Mouse (Mus musculus): ENCODE data around the gene Hmgn2. TPM values are rescaled to one million over a fixed set of nuclear protein-coding genes. Genes with fewer than 3 reads are reported as not detected.

Gene Hmgn2
- polyA plus RNA-seq (2014; fragmentation: Nextera tagmentation; extraction: Ambion mirVana): 4,130 and 4,246 TPM in 2 replicates

DNA sequence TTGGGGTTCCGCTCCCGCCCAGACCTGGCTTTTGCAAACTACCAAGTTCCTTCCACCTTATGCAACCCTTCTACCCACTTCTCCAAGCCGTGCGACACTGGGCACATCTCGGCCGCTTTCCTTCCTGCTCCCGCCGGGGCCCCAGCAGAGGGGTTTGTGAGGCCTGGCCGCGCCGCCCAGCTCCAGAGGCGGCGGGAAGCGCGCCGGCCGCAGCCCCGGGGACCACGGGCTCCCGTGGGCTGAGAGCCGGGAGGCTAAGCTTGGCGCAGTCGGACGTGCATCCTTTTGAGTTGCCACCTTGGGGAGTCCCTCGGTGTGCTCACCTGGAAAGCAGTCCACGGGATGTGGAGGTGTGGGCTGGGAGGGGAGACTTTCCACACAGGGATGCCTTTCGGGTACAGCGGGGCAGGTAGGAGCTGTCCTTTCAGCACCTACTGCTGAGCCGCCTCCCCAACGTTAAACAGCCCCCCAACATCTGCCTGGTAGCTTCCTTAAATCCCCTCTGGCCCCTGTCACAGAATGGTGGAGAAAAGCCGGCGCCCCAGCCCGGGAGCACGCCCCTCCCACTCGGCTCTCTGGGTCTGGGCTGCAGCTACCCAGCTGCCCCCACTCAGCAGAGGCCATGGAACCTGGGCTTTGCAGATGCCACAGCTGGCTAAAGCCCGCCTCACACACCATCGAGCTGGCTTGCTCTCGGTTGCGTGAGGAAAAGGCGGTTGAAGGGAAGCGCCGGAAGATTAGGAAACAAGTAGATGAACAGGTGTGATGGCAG, at the start of gene Hmgn2:
Hmgn2 (minus strand) TSS at position 501 of the 772 bp plus-strand sequence.
- peaks cover 31% of the 10 kb centered on the region for H3K4me1 ChIP-seq (ENCODE audit: control insufficient read depth, insufficient read depth, low read length)
- peaks cover 16% of the 10 kb centered on the region; the same call in 1 of the 2 replicates for H3K36me3 ChIP-seq (ENCODE audit: control insufficient read depth, insufficient read depth, low read length)
- peak within 1 kb of the TSS; percentile 79 for H3K4me3 ChIP-seq (ENCODE audit: low read depth, low read length)
- H3K27me3 ChIP-seq (ENCODE audit: control insufficient read depth, insufficient read depth, low read length): no peaks in the 10 kb centered on the region
- ATAC-seq (ENCODE audit: low FRiP score) (peak; percentile 74), DNase-seq (ENCODE audit: low spot score, missing footprints) (peak; percentile 99)
- peak within 1 kb of the TSS; percentile 99 for H3K4me2 ChIP-seq
- H3K9ac ChIP-seq (ENCODE audit: low read length): peak within 1 kb of the TSS; percentile 98
- no peaks in the 10 kb centered on the region for H3K9me3 ChIP-seq (ENCODE audit: control insufficient read depth, low read length)
- WGBS: under 1% methylated on average over 40 of the region's 42 CpGs
- H3K27ac ChIP-seq (ENCODE audit: low read depth, low read length): peak within 1 kb of the TSS; percentile 98

DNA sequence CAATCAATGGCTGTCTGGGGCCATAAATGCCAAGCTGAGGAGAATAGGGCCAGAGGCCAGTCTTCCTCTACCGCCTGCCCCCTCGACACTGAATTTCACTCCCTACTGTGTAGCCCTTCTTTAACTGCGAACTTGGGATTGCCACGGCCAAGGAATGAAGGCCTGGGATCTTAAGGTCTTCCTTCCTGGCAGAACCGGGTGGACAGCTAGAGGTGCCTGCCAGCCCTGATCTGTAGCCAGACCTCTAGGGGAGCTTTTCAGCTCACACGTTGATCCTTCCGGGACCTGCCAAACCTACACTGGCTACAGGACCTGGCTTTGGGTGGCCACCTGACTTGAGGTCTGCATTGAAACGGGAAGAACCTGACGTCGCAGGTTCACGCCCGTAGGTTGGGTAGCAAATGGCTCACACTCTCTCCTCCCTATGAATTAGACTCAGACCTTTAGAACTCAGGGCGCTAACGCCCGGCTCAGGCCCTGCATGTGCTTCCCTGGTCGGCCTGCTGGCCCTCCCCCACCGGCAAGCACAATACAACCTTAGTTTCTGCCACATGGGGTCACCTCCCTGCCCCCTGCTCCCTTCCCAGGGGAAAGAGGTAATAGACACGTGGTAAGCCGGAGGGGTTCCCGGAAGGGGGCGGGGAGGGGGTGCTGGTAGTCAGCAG, 48.9 kb upstream of the Hmgn2 start:
- Histone ChIP-seq H3K4me1 (ENCODE audit: control insufficient read depth, insufficient read depth, low read length) (peaks cover 62% of the 10 kb centered on the region), H3K36me3 (ENCODE audit: control insufficient read depth, insufficient read depth, low read length) (no peaks in the 10 kb centered on the region), H3K27ac (ENCODE audit: low read depth, low read length) (peak overlapping the region; percentile 83), H3K9me3 (ENCODE audit: control insufficient read depth, low read length) (no peaks in the 10 kb centered on the region), H3K27me3 (ENCODE audit: control insufficient read depth, insufficient read depth, low read length) (no peaks in the 10 kb centered on the region), H3K4me2 (peak overlapping the region; percentile 80), H3K9ac (ENCODE audit: low read length) (peak overlapping the region; percentile 71), H3K4me3 (ENCODE audit: low read depth, low read length) (peak overlapping the region; percentile 61)
- ATAC-seq (ENCODE audit: low FRiP score) (no peak), DNase-seq (ENCODE audit: low spot score, missing footprints) (peak; percentile 96)
- WGBS: under 1% methylated on average over 21 of the region's 21 CpGs

- peak overlapping the region; percentile 83 for H3K27ac ChIP-seq (ENCODE audit: low read depth, low read length)
- ATAC-seq (ENCODE audit: low FRiP score) (no peak), DNase-seq (ENCODE audit: low spot score, missing footprints) (peak; percentile 95)
- H3K4me2 ChIP-seq: peak overlapping the region; percentile 80
- H3K27me3 ChIP-seq (ENCODE audit: control insufficient read depth, insufficient read depth, low read length): no peaks in the 10 kb centered on the region
- H3K4me1 ChIP-seq (ENCODE audit: control insufficient read depth, insufficient read depth, low read length): peaks cover 68% of the 10 kb centered on the region
- peak overlapping the region; percentile 61 for H3K4me3 ChIP-seq (ENCODE audit: low read depth, low read length)
- 2% methylated on average over 8 of the region's 8 CpGs for WGBS
- H3K9ac ChIP-seq (ENCODE audit: low read length): peak overlapping the region; percentile 71
- H3K36me3 ChIP-seq (ENCODE audit: control insufficient read depth, insufficient read depth, low read length): no peaks in the 10 kb centered on the region
- no peaks in the 10 kb centered on the region for H3K9me3 ChIP-seq (ENCODE audit: control insufficient read depth, low read length)
Measured at GRCm38 (mm10) chr4:134016767-134017166, 48.3 kb upstream of the Hmgn2 start.

DNA sequence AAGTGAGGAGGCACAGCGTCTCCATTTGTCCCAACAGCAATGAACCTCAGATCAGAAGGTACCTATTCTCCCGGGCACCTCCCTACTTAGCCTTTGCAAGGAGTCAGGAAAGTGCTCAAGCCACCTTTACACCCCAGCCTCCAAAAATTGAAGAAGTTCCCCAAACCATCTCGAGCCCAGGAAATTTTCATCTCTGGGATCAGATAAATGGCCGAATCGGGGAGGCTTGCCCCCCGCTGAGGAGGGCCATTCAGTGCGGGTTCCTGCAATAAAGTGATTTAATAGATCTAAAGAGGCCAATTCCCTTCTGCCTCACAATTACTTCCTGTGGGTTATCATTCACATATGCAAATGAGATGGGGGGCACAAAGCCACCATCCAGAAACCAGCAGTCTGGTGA, 47.8 kb upstream of the Hmgn2 start:
- H3K9ac ChIP-seq (ENCODE audit: low read length): peak overlapping the region; percentile 71
- DNase-seq (ENCODE audit: low spot score, missing footprints) (peak; percentile 89), ATAC-seq (ENCODE audit: low FRiP score) (no peak)
- H3K4me1 ChIP-seq (ENCODE audit: control insufficient read depth, insufficient read depth, low read length): peaks cover 73% of the 10 kb centered on the region
- WGBS: 3% methylated on average over 7 of the region's 7 CpGs
- H3K27ac ChIP-seq (ENCODE audit: low read depth, low read length): peak overlapping the region; percentile 52; the same call in 1 of the 2 replicates
- no peaks in the 10 kb centered on the region for H3K36me3 ChIP-seq (ENCODE audit: control insufficient read depth, insufficient read depth, low read length)
- peak overlapping the region; percentile 61 for H3K4me3 ChIP-seq (ENCODE audit: low read depth, low read length)
- no peaks in the 10 kb centered on the region for H3K9me3 ChIP-seq (ENCODE audit: control insufficient read depth, low read length)
- H3K4me2 ChIP-seq: peak overlapping the region; percentile 80
- no peaks in the 10 kb centered on the region for H3K27me3 ChIP-seq (ENCODE audit: control insufficient read depth, insufficient read depth, low read length)

- H3K27me3 ChIP-seq (ENCODE audit: control insufficient read depth, insufficient read depth, low read length): no peaks in the 10 kb centered on the region
- 40% methylated on average over 12 of the region's 12 CpGs for WGBS
- H3K4me3 ChIP-seq (ENCODE audit: low read depth, low read length): no peak overlapping the region
- ATAC-seq (ENCODE audit: low FRiP score) (peak; percentile 36; the same call in 1 of the 2 replicates), DNase-seq (ENCODE audit: low spot score, missing footprints) (peak; percentile 90)
- no peak overlapping the region; the same call in 1 of the 2 replicates for H3K9ac ChIP-seq (ENCODE audit: low read length)
- no peak overlapping the region for H3K27ac ChIP-seq (ENCODE audit: low read depth, low read length)
- peaks cover 59% of the 10 kb centered on the region for H3K4me1 ChIP-seq (ENCODE audit: control insufficient read depth, insufficient read depth, low read length)
- no peak overlapping the region for H3K4me2 ChIP-seq
- no peaks in the 10 kb centered on the region for H3K9me3 ChIP-seq (ENCODE audit: control insufficient read depth, low read length)
- H3K36me3 ChIP-seq (ENCODE audit: control insufficient read depth, insufficient read depth, low read length): no peaks in the 10 kb centered on the region
Measured at GRCm38 (mm10) chr4:134012858-134013528, 44.5 kb upstream of the Hmgn2 start.

DNA sequence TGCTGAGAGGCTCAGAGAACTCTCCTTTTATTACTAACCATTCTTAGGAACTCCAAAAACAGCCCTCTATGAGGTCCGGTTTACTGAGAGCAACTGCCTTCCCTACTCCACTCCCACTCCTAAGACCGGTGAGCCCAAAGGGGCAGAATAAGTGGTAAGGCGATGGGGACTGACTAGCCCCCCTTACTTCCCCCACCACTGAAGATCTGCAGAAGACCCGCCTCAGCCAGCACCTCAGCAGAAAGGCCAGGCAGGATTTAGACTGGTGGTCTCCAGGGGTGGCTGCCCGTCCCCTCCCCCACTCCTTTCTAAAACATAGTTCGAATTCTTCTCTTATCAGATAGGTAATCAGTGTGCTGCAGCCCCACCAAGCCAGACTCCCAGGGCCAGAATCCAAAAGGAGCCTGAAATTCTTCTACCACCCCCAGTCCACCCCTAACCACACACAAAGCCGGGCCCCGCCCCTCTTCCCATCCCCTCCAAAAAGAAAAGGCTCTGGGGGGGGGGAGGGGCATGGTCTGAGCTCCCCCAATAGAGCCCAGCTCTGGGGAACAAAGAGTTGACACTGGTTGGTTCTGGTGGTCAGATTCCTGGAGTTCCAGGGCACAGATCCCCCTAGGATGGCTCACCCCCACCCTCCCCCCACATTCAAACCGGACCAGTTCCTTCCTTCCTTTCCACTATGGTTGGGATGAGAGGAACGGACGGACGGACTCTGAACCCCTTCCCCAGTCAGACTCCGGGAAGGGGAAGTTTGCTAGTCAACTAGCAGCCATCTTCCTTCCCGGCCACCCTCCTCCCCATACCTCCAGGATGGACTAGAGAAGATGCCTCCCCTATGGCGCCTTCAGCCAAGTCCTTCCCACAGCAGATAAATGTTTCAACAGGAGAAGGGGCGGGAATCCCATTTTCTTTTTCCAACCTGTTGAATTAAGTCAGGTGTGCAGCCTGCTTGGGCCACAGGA, 43.3 kb upstream of the Hmgn2 start:
- Histone ChIP-seq H3K27me3 (ENCODE audit: control insufficient read depth, insufficient read depth, low read length) (no peaks in the 10 kb centered on the region), H3K36me3 (ENCODE audit: control insufficient read depth, insufficient read depth, low read length) (no peaks in the 10 kb centered on the region), H3K9ac (ENCODE audit: low read length) (peak overlapping the region; percentile 41), H3K4me1 (ENCODE audit: control insufficient read depth, insufficient read depth, low read length) (peaks cover 47% of the 10 kb centered on the region), H3K4me3 (ENCODE audit: low read depth, low read length) (0 out of 2 replicates have a peak overlapping the region, but pooled peaks have one; percentile 2), H3K27ac (ENCODE audit: low read depth, low read length) (peak overlapping the region; percentile 30; the same call in 1 of the 2 replicates), H3K9me3 (ENCODE audit: control insufficient read depth, low read length) (no peaks in the 10 kb centered on the region), H3K4me2 (peak overlapping the region; percentile 38)
- 3% methylated on average over 15 of the region's 16 CpGs for WGBS
- peak; percentile 72 for ATAC-seq (ENCODE audit: low FRiP score)
- DNase-seq (ENCODE audit: low spot score, missing footprints): peak; percentile 91

DNA sequence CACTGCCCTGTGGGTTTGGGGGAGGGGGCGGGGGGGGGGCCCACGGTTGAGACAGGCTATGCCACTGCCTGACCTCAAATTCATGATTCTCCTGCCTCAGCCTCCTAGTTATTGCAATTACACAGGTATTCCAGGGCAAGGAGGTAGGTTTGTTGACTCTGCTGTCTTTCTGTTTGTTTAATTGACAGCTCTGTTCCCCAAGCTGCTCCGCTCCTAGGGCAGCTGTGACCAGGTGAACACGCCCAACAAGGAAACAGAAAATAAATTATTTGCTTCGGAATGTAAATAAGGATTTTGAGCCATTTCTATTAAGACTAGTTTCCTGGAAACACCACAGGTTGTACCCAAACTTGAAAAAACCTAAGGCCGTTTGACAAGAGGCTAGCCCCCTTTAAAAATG, 41.3 kb upstream of the Hmgn2 start:
- no peak overlapping the region for H3K4me3 ChIP-seq (ENCODE audit: low read depth, low read length)
- no peak for ATAC-seq (ENCODE audit: low FRiP score)
- no peak overlapping the region for H3K4me2 ChIP-seq
- H3K36me3 ChIP-seq (ENCODE audit: control insufficient read depth, insufficient read depth, low read length): peaks cover 6% of the 10 kb centered on the region; the same call in 1 of the 2 replicates
- WGBS: 68% methylated on average over 6 of the region's 6 CpGs
- H3K4me1 ChIP-seq (ENCODE audit: control insufficient read depth, insufficient read depth, low read length): peaks cover 40% of the 10 kb centered on the region
- H3K27me3 ChIP-seq (ENCODE audit: control insufficient read depth, insufficient read depth, low read length): no peaks in the 10 kb centered on the region
- H3K27ac ChIP-seq (ENCODE audit: low read depth, low read length): no peak overlapping the region
- no peak overlapping the region for H3K9ac ChIP-seq (ENCODE audit: low read length)
- no peak for DNase-seq (ENCODE audit: low spot score, missing footprints)
- H3K9me3 ChIP-seq (ENCODE audit: control insufficient read depth, low read length): no peaks in the 10 kb centered on the region

- Histone ChIP-seq H3K4me2 (no peak overlapping the region), H3K9ac (ENCODE audit: low read length) (no peak overlapping the region), H3K4me1 (ENCODE audit: control insufficient read depth, insufficient read depth, low read length) (peaks cover 43% of the 10 kb centered on the region), H3K4me3 (ENCODE audit: low read depth, low read length) (no peak overlapping the region), H3K27ac (ENCODE audit: low read depth, low read length) (no peak overlapping the region), H3K36me3 (ENCODE audit: control insufficient read depth, insufficient read depth, low read length) (peaks cover 6% of the 10 kb centered on the region; the same call in 1 of the 2 replicates), H3K9me3 (ENCODE audit: control insufficient read depth, low read length) (no peaks in the 10 kb centered on the region), H3K27me3 (ENCODE audit: control insufficient read depth, insufficient read depth, low read length) (no peaks in the 10 kb centered on the region)
- ATAC-seq (ENCODE audit: low FRiP score) (no peak), DNase-seq (ENCODE audit: low spot score, missing footprints) (no peak)
- 90% methylated on average over 3 of the region's 3 CpGs for WGBS
Measured at GRCm38 (mm10) chr4:134006845-134007244, 38.4 kb upstream of the Hmgn2 start.
